Mouse (Mus musculus) midbrain, embryonic 11.5 days (tissue): ENCODE measurements around the gene Abhd17c. TPM values are rescaled to one million over a fixed set of nuclear protein-coding genes. Genes with fewer than 3 reads are reported as not detected.

Source experiments
- ATAC-seq: fragments of 200-750 bp; cut with Nextera tagmentation; 2 replicates; pipeline ENCODE4 v1.8.0; 2017; ENCODE audit warnings: moderate TSS enrichment, moderate library complexity; ENCODE audit not compliant: low FRiP score
- DNase-seq: peaks from one replicate; pipeline ENCODE4 v3.0.0; 2015; ENCODE audit warnings: low spot score; ENCODE audit errors: missing footprints
- H3K27ac ChIP-seq: fragments of 300-500 bp; sonication (generic); 2 replicates; pipeline ENCODE4 v1.5.1; 2014; ENCODE audit warnings: low read depth, low read length
- H3K27me3 ChIP-seq: fragments of 300-500 bp; sonication (generic); 2 replicates; pipeline ENCODE4 v1.6.1; 2014; ENCODE audit warnings: mild to moderate bottlenecking, low read length, moderate library complexity, mixed read lengths; ENCODE audit not compliant: control insufficient read depth, insufficient read depth
- H3K36me3 ChIP-seq: fragments of 300-500 bp; sonication (generic); 2 replicates; pipeline ENCODE4 v1.6.1; 2014; ENCODE audit warnings: mild to moderate bottlenecking, low read length, moderate library complexity, mixed read lengths; ENCODE audit not compliant: control insufficient read depth, insufficient read depth
- H3K4me1 ChIP-seq: fragments of 300-500 bp; sonication (generic); 2 replicates; pipeline ENCODE4 v1.6.1; 2014; ENCODE audit warnings: low read length; ENCODE audit not compliant: control insufficient read depth, insufficient read depth
- H3K4me2 ChIP-seq: fragments of 300-500 bp; sonication (generic); 2 replicates; pipeline ENCODE4 v1.6.1; 2014; ENCODE audit warnings: mild to moderate bottlenecking, moderate library complexity
- H3K4me3 ChIP-seq: fragments of 300-500 bp; sonication (generic); 2 replicates; pipeline ENCODE4 v1.5.1; 2014; ENCODE audit warnings: low read depth, low read length
- H3K9ac ChIP-seq: fragments of 300-500 bp; sonication (generic); 2 replicates; pipeline ENCODE4 v1.6.1; 2014; ENCODE audit warnings: low read length
- H3K9me3 ChIP-seq: fragments of 300-500 bp; sonication (generic); 2 replicates; pipeline ENCODE4 v1.6.1; 2016; ENCODE audit warnings: low read length; ENCODE audit not compliant: control insufficient read depth
- WGBS: fragments of 180-500 bp; shearing (Covaris S2); extraction: QIAGEN DNeasy Blood & Tissue Kit; methylation state at CpG from one replicate; pipeline ENCODE4 v1.1.7; 2014; 5-methylcytosine and 5-hydroxymethylcytosine counted together
- polyA plus RNA-seq: library from polyadenylated mRNA; unstranded; fragments of >200 nt; fragmentation: Nextera tagmentation; extraction: Ambion mirVana; gene quantifications from 2 replicates; pipeline ENCODE4 v1.2.1, GENCODE M21; 2014

The Abhd17c gene
- polyA plus RNA-seq, 1 experiment from 2014 or later, result 57.2 TPM

GRCm38 (mm10) chr7:84147746-84148145 lies 3.9 kb downstream of the Abhd17c start:
- Histone ChIP-seq H3K4me1 (peaks cover 17% of the 10 kb centered on the region), H3K9me3 (no peaks in the 10 kb centered on the region), H3K9ac (no peak overlapping the region), H3K4me2 (no peak overlapping the region), H3K36me3 (0 out of 2 replicates have a peak, but pooled peaks cover 3% of the 10 kb centered on the region), H3K27me3 (no peaks in the 10 kb centered on the region), H3K4me3 (no peak overlapping the region), H3K27ac (no peak overlapping the region)
- DNase-seq (no peak), ATAC-seq (no peak)
- WGBS, result 97% methylated on average over 1 of the region's 1 CpGs

DNA sequence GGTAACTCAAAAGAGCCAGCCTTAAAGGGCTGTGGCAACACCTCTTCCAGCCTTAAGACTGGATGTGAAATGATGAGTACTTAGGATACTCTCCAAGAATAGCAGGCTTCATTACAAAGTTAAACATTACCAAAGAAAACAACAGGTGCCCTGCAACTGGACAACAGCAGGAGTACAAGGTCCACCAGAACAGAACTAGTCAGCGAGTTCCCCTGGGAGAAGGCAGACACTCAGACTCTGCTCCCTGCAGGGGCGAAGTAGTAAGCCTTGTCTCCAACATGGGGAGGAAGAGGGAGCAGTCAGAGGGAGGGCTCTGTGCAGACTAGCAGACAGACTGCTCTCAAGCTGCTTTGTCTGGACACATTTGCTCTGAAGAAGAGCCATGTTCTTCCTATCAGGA lies 6.1 kb downstream of the Abhd17c start:
- DNase-seq (no peak), ATAC-seq (no peak)
- H3K4me1 ChIP-seq, result peaks cover 17% of the 10 kb centered on the region
- no peak overlapping the region for H3K4me3 ChIP-seq
- no peak overlapping the region for H3K9ac ChIP-seq
- no peak overlapping the region for H3K27ac ChIP-seq
- H3K36me3 ChIP-seq, result 0 out of 2 replicates have a peak, but pooled peaks cover 3% of the 10 kb centered on the region
- WGBS, result 59% methylated on average over 2 of the region's 2 CpGs
- H3K4me2 ChIP-seq, result no peak overlapping the region
- H3K27me3 ChIP-seq, result no peaks in the 10 kb centered on the region
- no peaks in the 10 kb centered on the region for H3K9me3 ChIP-seq

DNA sequence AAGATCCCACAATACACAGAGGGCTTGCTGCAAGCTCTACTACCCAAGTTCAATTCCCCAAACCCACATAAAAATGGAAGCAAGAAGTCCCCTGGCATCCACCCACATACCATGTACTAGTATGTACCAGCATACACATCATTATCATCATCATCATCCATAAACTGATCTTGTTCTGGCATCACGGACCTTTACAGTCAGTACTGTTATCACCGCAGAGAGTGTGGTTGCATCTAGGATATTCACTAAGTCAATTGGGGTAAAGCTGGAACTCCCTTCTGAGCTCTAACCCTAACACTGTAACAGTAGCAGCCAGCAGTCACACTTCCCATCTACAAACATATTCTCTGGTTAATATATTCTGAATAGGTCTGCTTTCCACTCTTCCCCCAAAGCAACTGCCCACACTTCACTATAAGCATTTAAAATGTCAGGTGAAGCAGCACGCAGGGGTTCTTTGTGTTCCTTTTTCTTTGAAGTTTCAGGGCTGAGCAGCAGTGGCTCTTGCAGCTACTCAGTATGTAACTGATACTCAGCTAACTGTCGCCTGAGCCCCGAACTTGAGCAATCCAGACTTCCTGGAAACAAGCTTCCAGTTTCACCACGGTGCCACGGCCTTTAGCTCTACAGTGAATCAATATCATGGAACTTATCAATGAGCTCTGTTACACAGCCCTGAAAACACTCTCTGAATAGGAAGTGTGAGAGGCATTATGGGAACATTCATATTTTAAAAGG lies 8.8 kb downstream of the Abhd17c start:
- H3K4me2 ChIP-seq, result no peak overlapping the region
- H3K4me3 ChIP-seq, result no peak overlapping the region
- no peaks in the 10 kb centered on the region for H3K9me3 ChIP-seq
- H3K9ac ChIP-seq, result no peak overlapping the region
- H3K27me3 ChIP-seq, result no peaks in the 10 kb centered on the region
- DNase-seq (no peak), ATAC-seq (no peak)
- H3K36me3 ChIP-seq, result no peaks in the 10 kb centered on the region
- no peak overlapping the region for H3K27ac ChIP-seq
- WGBS, result 73% methylated on average over 7 of the region's 7 CpGs
- peaks cover 6% of the 10 kb centered on the region for H3K4me1 ChIP-seq

DNA sequence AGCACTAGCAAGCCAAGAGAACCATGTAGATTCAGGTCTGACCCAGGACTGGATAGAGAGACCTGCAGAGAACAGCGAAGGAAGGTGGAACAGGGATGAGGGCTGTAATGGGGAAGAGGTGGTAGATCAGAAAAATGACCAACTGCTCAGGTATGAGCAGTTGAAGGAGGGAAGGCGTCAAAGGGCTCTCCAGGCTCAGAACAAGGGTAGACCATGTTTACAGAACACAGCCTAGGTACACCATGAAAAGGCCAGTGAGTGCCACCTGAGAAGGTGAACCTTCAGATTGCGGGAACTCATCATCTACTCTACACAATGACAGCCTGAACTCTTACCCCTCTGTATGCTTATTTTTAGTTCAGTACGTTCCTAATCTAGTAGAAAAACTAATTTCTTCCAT lies 9.5 kb downstream of the Abhd17c start:
- H3K9me3 ChIP-seq, result no peaks in the 10 kb centered on the region
- ATAC-seq, result no peak
- DNase-seq, result no peak
- H3K27ac ChIP-seq, result no peak overlapping the region
- H3K27me3 ChIP-seq, result no peaks in the 10 kb centered on the region
- peaks cover 6% of the 10 kb centered on the region for H3K4me1 ChIP-seq
- H3K4me2 ChIP-seq, result no peak overlapping the region
- WGBS, result 91% methylated on average over 4 of the region's 4 CpGs
- no peak overlapping the region for H3K4me3 ChIP-seq
- H3K36me3 ChIP-seq, result no peaks in the 10 kb centered on the region
- H3K9ac ChIP-seq, result no peak overlapping the region

GRCm38 (mm10) chr7:84139566-84139965 lies 12.1 kb downstream of the Abhd17c start:
- no peak for ATAC-seq
- Histone ChIP-seq H3K9ac (no peak overlapping the region), H3K9me3 (no peaks in the 10 kb centered on the region), H3K4me2 (no peak overlapping the region), H3K4me3 (no peak overlapping the region), H3K27ac (no peak overlapping the region), H3K27me3 (no peaks in the 10 kb centered on the region), H3K36me3 (no peaks in the 10 kb centered on the region), H3K4me1 (peaks cover 6% of the 10 kb centered on the region)
- 66% methylated on average over 4 of the region's 4 CpGs for WGBS
- DNase-seq, result no peak

DNA sequence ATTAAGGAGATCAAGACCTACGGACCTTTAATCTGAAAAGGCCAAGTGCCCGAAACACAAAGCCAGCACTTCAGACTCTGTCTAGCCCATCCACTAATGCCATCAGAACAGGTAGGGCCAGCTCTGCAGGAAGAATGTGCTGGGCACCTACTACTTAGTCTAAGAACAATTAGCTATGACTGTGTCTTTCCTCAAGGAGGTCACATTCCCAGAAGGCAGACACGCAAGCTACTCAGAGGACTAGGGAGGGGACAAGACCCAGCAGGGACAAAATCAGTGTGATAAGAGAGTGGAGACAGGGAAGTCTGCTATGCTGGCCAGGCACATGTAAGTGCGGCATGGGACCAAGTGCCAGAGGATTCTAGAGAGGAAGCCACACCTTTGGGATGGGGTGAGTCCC lies 13.0 kb downstream of the Abhd17c start:
- no peak overlapping the region for H3K4me2 ChIP-seq
- H3K4me1 ChIP-seq, result peaks cover 4% of the 10 kb centered on the region
- ATAC-seq (no peak), DNase-seq (no peak)
- no peaks in the 10 kb centered on the region for H3K9me3 ChIP-seq
- no peaks in the 10 kb centered on the region for H3K27me3 ChIP-seq
- 61% methylated on average over 4 of the region's 4 CpGs for WGBS
- H3K27ac ChIP-seq, result no peak overlapping the region
- H3K4me3 ChIP-seq, result no peak overlapping the region
- H3K36me3 ChIP-seq, result no peaks in the 10 kb centered on the region
- no peak overlapping the region for H3K9ac ChIP-seq

DNA sequence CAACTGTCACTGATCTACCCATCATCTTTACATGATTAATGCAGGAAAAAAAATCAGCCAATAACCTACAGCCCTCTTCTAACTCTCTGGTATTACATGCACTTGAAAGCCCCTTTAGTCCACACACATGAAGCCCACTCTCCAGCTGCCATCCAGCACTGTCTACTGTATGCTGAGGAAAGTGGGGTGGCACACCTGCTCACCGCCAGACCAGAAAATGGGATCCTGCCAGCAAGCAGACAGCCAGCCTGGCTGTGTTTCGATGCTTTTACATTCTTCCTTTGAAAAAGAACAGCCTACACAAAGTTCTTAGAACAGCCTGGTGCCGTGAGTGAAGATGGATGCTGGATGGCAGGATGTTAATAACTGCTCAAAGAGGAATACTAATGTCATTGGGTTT lies 13.9 kb downstream of the Abhd17c start:
- H3K9ac ChIP-seq, result no peak overlapping the region
- peaks cover 2% of the 10 kb centered on the region; the same call in 1 of the 2 replicates for H3K4me1 ChIP-seq
- H3K36me3 ChIP-seq, result no peaks in the 10 kb centered on the region
- H3K9me3 ChIP-seq, result no peaks in the 10 kb centered on the region
- no peak overlapping the region for H3K4me3 ChIP-seq
- no peaks in the 10 kb centered on the region for H3K27me3 ChIP-seq
- no peak overlapping the region for H3K4me2 ChIP-seq
- WGBS, result 93% methylated on average over 3 of the region's 3 CpGs
- H3K27ac ChIP-seq, result no peak overlapping the region
- ATAC-seq, result no peak
- no peak for DNase-seq

DNA sequence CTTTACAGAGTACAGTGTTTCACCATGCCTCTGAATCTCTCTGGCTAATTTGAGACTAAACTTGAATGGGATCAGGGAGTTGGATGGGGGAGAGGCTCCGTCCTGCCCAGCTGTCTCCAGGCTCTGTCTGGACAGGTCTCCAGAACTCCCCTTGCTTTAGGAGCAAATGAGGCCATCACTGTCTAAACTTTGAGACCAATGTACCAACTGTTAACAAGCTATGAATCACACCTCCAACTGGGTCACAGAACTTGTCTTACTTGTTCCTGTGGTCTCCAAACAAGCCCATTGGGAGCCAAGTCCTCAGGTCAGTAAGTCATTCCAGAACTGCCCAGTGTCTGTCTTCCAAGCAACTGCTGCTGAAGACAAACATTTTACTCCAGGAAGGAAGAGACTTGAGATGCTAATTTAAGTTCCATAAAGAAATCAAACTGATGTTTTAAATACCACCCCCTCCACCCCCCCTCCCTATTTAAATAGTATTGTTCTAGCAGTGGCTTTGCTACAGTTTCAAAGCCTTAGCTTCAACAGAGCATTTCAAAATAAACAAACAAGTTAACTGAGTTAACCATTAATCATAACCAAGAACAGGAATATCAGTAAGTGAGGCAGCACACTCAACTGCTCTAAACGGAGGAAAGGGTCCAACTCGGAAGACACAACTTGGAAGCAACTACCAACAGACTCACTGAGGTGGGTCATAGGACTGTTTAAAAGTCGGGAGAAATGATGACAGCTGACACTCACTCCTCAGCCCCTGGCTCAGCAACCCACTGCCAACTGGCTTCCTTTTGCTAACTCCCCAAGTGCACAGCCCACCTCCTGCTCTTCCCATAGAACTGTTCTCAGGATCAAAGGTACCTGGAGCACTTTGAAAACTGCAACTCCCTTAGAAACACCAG lies 15.6 kb downstream of the Abhd17c start:
- Histone ChIP-seq H3K4me1 (peaks cover 2% of the 10 kb centered on the region; the same call in 1 of the 2 replicates), H3K9ac (no peak overlapping the region), H3K36me3 (no peaks in the 10 kb centered on the region), H3K27ac (no peak overlapping the region), H3K9me3 (no peaks in the 10 kb centered on the region), H3K4me3 (no peak overlapping the region), H3K27me3 (no peaks in the 10 kb centered on the region), H3K4me2 (no peak overlapping the region)
- ATAC-seq, result no peak
- WGBS, result 83% methylated on average over 4 of the region's 4 CpGs
- DNase-seq, result no peak

- DNase-seq (peak; percentile 75), ATAC-seq (no peak)
- no peaks in the 10 kb centered on the region for H3K9me3 ChIP-seq
- H3K4me2 ChIP-seq, result no peak overlapping the region
- H3K9ac ChIP-seq, result no peak overlapping the region
- H3K27ac ChIP-seq, result no peak overlapping the region
- no peaks in the 10 kb centered on the region for H3K36me3 ChIP-seq
- H3K27me3 ChIP-seq, result no peaks in the 10 kb centered on the region
- H3K4me3 ChIP-seq, result no peak overlapping the region
- H3K4me1 ChIP-seq, result peaks cover 2% of the 10 kb centered on the region; the same call in 1 of the 2 replicates
- 88% methylated on average over 1 of the region's 1 CpGs for WGBS
Measured at GRCm38 (mm10) chr7:84132704-84133103, 19.0 kb downstream of the Abhd17c start.
